Mouse (Mus musculus) lung, postnatal 0 days (tissue): ENCODE data around the gene Arhgef1.

Experiments
- CTCF ChIP-seq: IDR thresholded peaks from 2 replicates; pipeline ENCODE4 v1.5.1; 2016; ENCODE audit warnings: antibody characterized with exemption, mild to moderate bottlenecking
- EP300 ChIP-seq: IDR thresholded peaks from 2 replicates; pipeline ENCODE4 v1.6.1; 2016; ENCODE audit warnings: antibody characterized with exemption, mild to moderate bottlenecking, control low read depth

DNA sequence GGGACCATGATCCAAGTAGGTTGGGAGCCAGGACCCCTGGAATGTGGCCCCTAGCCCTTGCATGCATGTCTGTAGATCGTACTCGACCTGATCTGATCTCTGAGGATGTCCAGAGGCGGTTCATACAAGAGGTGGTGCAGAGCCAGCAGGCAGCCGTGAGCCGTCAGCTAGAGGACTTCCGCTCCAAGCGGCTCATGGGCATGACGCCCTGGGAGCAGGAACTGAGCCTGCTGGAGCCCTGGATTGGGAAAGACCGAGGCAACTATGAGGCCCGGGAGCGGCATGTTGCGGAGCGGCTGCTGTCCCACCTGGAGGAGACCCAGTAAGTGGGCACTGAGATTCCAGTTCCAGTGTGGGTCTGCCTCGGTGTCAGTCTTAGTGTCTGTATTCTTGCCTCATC is 9.8 kb downstream of the Arhgef1 start:
- TF ChIP-seq EP300 (no peak), CTCF (no peak)
